Mouse (Mus musculus) kidney, adult 2 months (tissue): ENCODE results near the gene Arhgdib.

ENCODE experiments used
- CTCF ChIP-seq: fragments of 200-500 bp; conservative IDR thresholded peaks from 2 replicates; pipeline ENCODE4 v1.5.1; 2011; ENCODE audit warnings: low read depth, mild to moderate bottlenecking, control low read depth, low read length, moderate library complexity, mixed read lengths; ENCODE audit not compliant: insufficient read depth, insufficient read length
- POLR2A ChIP-seq: fragments of 200-500 bp; IDR thresholded peaks from one replicate; pipeline ENCODE4 v1.6.1; 2011; ENCODE audit warnings: low read depth, low read length, control low read depth

DNA sequence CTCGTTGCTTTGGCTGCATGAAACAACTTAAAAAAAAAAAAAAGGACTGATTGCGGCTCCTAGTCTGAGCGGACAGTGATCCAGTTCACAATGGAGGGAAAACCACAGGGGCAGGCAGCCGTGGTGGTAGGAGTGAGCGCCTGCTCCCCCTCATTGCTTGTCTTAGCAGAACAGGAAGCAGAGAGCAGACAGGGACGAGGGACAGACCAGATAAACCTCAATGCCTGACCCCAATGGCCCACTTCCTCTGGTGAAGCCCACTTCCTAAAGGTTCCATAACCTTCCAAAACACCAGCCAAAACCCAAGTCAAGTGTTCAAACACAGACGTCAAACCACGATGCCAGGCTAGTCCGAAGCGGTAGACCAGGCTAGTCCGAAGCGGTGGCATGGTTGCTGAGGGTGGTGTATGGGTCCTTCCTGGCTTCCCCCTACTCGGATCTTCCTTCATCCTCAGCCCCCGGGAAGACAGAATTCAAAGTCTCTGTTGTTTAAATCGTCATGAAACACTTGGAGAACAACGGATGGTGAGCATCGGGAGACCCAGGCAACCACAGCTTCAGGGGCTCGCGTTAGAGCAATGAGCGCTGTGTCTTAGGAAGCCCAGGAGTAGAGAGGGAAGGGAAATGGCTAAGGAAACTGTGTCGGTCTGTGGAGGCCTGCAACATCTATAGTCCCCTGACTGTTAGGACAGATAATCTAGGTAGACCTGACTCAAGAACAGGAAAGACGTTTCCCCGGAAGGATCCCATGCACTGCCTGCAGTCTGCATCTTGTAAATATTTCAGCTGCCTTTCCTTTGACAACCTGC is 37.8 kb upstream of the Arhgdib start:
- TF ChIP-seq CTCF (no peak), POLR2A (no peak)
